ENCODE assay signal across 51 mouse cellular contexts in the genomic region with DNA sequence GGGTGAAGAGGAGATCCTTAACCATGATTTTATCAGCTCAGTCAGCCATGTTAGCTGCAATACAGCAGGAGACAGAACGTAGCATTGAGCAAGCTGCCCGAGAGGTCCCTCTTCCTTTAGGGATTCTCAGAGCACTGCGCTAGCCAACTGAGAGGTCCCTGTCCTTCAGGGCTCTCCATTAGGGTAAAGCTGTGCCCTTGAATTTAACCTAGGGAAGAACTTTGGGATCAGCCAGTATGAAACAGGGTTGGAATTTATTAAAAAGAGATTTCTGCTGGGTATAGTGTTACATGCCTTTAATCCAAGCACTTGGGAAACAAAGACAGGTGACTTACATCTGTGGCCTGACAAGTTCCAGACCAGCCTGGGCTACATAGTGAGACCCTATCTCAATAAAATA. TPM values are rescaled to one million over a fixed set of nuclear protein-coding genes. Genes with fewer than 3 reads are reported as not detected.
"Had no signal": no experiment of that assay in that cellular context is flagged by ENCODE, and none has a peak within 500 bp of the region (broad histone marks: within the 10 kb centered on the region; RNA-seq: fewer than 3 reads in every experiment).

No protein-coding gene starts in this region.

- H3K9me3 ChIP-seq: heart, embryonic 15.5 days; hindbrain, embryonic 12.5 days; hindbrain, embryonic 15.5 days; intestine, embryonic 15.5 days had no signal

- H3K27ac ChIP-seq: heart, embryonic 10.5 days; heart, embryonic 13.5 days; heart, embryonic 15.5 days; hindbrain, embryonic 10.5 days; hindbrain, embryonic 12.5 days; hindbrain, embryonic 13.5 days; hindbrain, embryonic 14.5 days; hindbrain, embryonic 15.5 days; hindbrain, postnatal 0 days; intestine, embryonic 15.5 days; kidney, embryonic 15.5 days; kidney, postnatal 0 days; layer of hippocampus, adult 2 months; left cerebral cortex, adult 2 months had no signal

- ATAC-seq: hindbrain, embryonic 16.5 days; hindbrain, postnatal 0 days; inflammation-experienced regulatory T-cells, adult 6 months; intestine, embryonic 15.5 days; intestine, embryonic 16.5 days; intestine, postnatal 0 days had no signal

- H3K4me1 ChIP-seq: heart, embryonic 10.5 days; heart, embryonic 12.5 days; heart, embryonic 13.5 days; heart, embryonic 15.5 days; hindbrain, embryonic 10.5 days; hindbrain, embryonic 12.5 days; hindbrain, embryonic 13.5 days; hindbrain, embryonic 15.5 days; intestine, embryonic 15.5 days; kidney, embryonic 15.5 days had no signal

- H3K27me3 ChIP-seq: heart, embryonic 12.5 days; heart, embryonic 13.5 days; heart, embryonic 15.5 days; hindbrain, embryonic 12.5 days; hindbrain, embryonic 13.5 days; hindbrain, embryonic 15.5 days; intestine, embryonic 15.5 days; kidney, embryonic 15.5 days had no signal

- H3K4me3 ChIP-seq: heart, embryonic 10.5 days; heart, embryonic 12.5 days; heart, embryonic 13.5 days; heart, embryonic 15.5 days; hindbrain, embryonic 10.5 days; hindbrain, embryonic 12.5 days; hindbrain, embryonic 13.5 days; hindbrain, embryonic 15.5 days; intestine, embryonic 15.5 days; kidney, embryonic 15.5 days; layer of hippocampus, adult 2 months; left cerebral cortex, adult 2 months had no signal

- DNase-seq: heart, postnatal 10 days; heart, postnatal 14 days; heart, postnatal 36 days; heart, postnatal 4 days; kidney, adult 11 months; kidney, adult 18-20 months; kidney, adult 2 months; kidney, adult 8-10 months; kidney, adult 9 months; kidney, postnatal 10 days; kidney, postnatal 14 days; kidney, postnatal 25 days; kidney, postnatal 36 days; kidney, postnatal 4 days; layer of hippocampus, adult 9-11 months; layer of hippocampus, postnatal 36 days had no signal

- H3K36me3 ChIP-seq: heart, embryonic 10.5 days; heart, embryonic 12.5 days; heart, embryonic 13.5 days; heart, embryonic 15.5 days; hindbrain, embryonic 10.5 days; hindbrain, embryonic 12.5 days; hindbrain, embryonic 13.5 days; hindbrain, embryonic 15.5 days; intestine, embryonic 15.5 days; kidney, embryonic 15.5 days had no signal

- H3K9ac ChIP-seq: heart, embryonic 12.5 days; heart, embryonic 13.5 days; heart, embryonic 15.5 days; hindbrain, embryonic 12.5 days; hindbrain, embryonic 13.5 days; hindbrain, embryonic 14.5 days; hindbrain, embryonic 15.5 days; intestine, embryonic 15.5 days; kidney, embryonic 15.5 days had no signal

- H3K4me2 ChIP-seq: heart, embryonic 12.5 days; heart, embryonic 13.5 days; heart, embryonic 15.5 days; hindbrain, embryonic 12.5 days; hindbrain, embryonic 13.5 days; hindbrain, embryonic 14.5 days; hindbrain, embryonic 15.5 days; intestine, embryonic 15.5 days; kidney, embryonic 15.5 days had no signal

RNA-seq across cellular contexts. Expression of gene Tmprss12, which starts 3.1 kb away (rescaled TPM):
- total RNA-seq: heart, postnatal 10 days; heart, postnatal 14 days; heart, postnatal 25 days; heart, postnatal 36 days; heart, postnatal 4 days; hematopoietic stem cell, adult 5-6 weeks; hindbrain, postnatal 0 days; layer of hippocampus, adult 18-20 months; layer of hippocampus, adult 2 months; layer of hippocampus, adult 8-10 months; layer of hippocampus, postnatal 10 days; layer of hippocampus, postnatal 14 days; layer of hippocampus, postnatal 25 days; layer of hippocampus, postnatal 36 days; left cerebral cortex, adult 18-20 months; left cerebral cortex, adult 2 months; left cerebral cortex, adult 8-10 months had no signal
- polyA plus RNA-seq: heart, embryonic 10.5 days; heart, embryonic 12.5 days; heart, embryonic 13.5 days; heart, embryonic 14.5 days; heart, embryonic 15.5 days; heart, embryonic 16.5 days; heart, postnatal 0 days; hindbrain, embryonic 10.5 days; hindbrain, embryonic 11.5 days; hindbrain, embryonic 12.5 days; hindbrain, embryonic 13.5 days; hindbrain, embryonic 14.5 days; hindbrain, embryonic 15.5 days; hindbrain, embryonic 16.5 days; hindbrain, postnatal 0 days; inflammation-experienced regulatory T-cells, adult 6 months; intestine, embryonic 14.5 days; intestine, embryonic 15.5 days; intestine, embryonic 16.5 days; intestine, postnatal 0 days; kidney, embryonic 14.5 days; kidney, embryonic 15.5 days; kidney, postnatal 0 days; large intestine, adult 2 months had no signal

RNA-seq across cellular contexts. Expression of gene Mettl7a3, which starts 57.1 kb away (rescaled TPM):
- total RNA-seq: heart, postnatal 10 days; heart, postnatal 14 days; heart, postnatal 36 days; heart, postnatal 4 days; hematopoietic stem cell, adult 5-6 weeks; layer of hippocampus, postnatal 10 days; layer of hippocampus, postnatal 14 days had no signal
- polyA plus RNA-seq: heart, embryonic 10.5 days; heart, embryonic 12.5 days; heart, embryonic 13.5 days; heart, embryonic 14.5 days; heart, embryonic 15.5 days; heart, embryonic 16.5 days; heart, postnatal 0 days; hindbrain, embryonic 10.5 days; hindbrain, embryonic 14.5 days; inflammation-experienced regulatory T-cells, adult 6 months; intestine, embryonic 14.5 days; intestine, embryonic 16.5 days; intestine, postnatal 0 days; kidney, embryonic 14.5 days; kidney, embryonic 15.5 days; large intestine, adult 2 months had no signal
